ENCODE assay signal across 18 mouse cellular contexts in the genomic region with DNA sequence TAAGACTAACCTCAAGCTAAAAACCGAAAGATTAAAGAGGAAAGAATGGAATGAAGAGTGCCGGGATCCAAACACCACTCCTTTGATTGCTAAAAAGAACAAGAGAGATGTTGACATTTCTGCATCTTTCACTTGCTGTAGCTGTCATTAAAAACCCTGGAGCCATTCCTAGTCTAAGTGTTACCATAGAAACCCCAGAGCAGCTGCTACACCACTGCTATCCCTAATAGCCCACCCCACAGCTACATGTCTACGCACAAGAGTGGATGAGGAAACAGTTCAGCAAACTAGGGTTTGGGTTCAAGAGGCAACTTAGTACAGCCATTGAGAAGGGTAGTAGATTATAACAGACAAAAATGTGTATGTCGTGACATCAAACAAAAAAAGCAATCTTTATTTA. TPM values are rescaled to one million over a fixed set of nuclear protein-coding genes. Genes with fewer than 3 reads are reported as not detected.
DNase-seq lines count a peak whose midpoint lies in the region; ATAC-seq lines count a peak whose summit lies in the region.
"Had no signal": no experiment of that assay in that cellular context is flagged by ENCODE, and none has a peak within 500 bp of the region (broad histone marks: within the 10 kb centered on the region; RNA-seq: fewer than 3 reads in every experiment).

No protein-coding gene starts in this region.

- 40% methylated on average over 4 of the region's 4 CpGs for WGBS in forebrain, embryonic 13.5 days
- 48% methylated on average over 4 of the region's 4 CpGs for WGBS in hindbrain, embryonic 13.5 days
- 43% methylated on average over 4 of the region's 4 CpGs for WGBS in midbrain, embryonic 16.5 days

- peaks cover 5% of the 10 kb centered on the region; the same call in 1 of the 2 replicates for H3K36me3 ChIP-seq in forebrain, embryonic 13.5 days (ENCODE audit: poor library complexity, severe bottlenecking)
- H3K36me3 ChIP-seq in hindbrain, embryonic 13.5 days, result no peaks in the 10 kb centered on the region
- no peaks in the 10 kb centered on the region for H3K36me3 ChIP-seq in midbrain, embryonic 16.5 days (ENCODE audit: control insufficient read depth, insufficient read depth, low read length)
- H3K36me3 ChIP-seq: heart, embryonic 10.5 days; limb, embryonic 15.5 days had no signal

- no peak overlapping the region for H3K4me3 ChIP-seq in forebrain, embryonic 13.5 days
- no peak overlapping the region for H3K4me3 ChIP-seq in hindbrain, embryonic 13.5 days
- no peak overlapping the region for H3K4me3 ChIP-seq in midbrain, embryonic 16.5 days (ENCODE audit: low read depth, low read length)
- H3K4me3 ChIP-seq: heart, embryonic 10.5 days; limb, embryonic 15.5 days; megakaryocyte, embryonic 14.5 days had no signal

- DNase-seq in layer of hippocampus, adult 9-11 months, result peak; percentile 44
- DNase-seq in layer of hippocampus, adult 8-10 months (ENCODE audit: low spot score in 2 of 2), result no peak
- DNase-seq in thymus, adult 18-20 months, result no peak
- DNase-seq in thymus, postnatal 10 days (ENCODE audit: low spot score in 2 of 2), result no peak
- DNase-seq in liver, result no peak
- DNase-seq: adrenal gland, postnatal 25 days; cerebellum, postnatal 25 days; kidney, adult 2 months; kidney, postnatal 36 days; lung, adult 2 months; thymus, adult 2 months had no signal

- H3K9me3 ChIP-seq in forebrain, embryonic 13.5 days (replicated peaks), result no peaks in the 10 kb centered on the region
- no peaks in the 10 kb centered on the region for H3K9me3 ChIP-seq in hindbrain, embryonic 13.5 days
- no peaks in the 10 kb centered on the region for H3K9me3 ChIP-seq in midbrain, embryonic 16.5 days (replicated peaks; ENCODE audit: control insufficient read depth, low read length, poor library complexity, severe bottlenecking)
- H3K9me3 ChIP-seq: heart, embryonic 10.5 days; limb, embryonic 15.5 days; megakaryocyte, embryonic 14.5 days had no signal

- H3K27ac ChIP-seq in forebrain, embryonic 13.5 days, result no peak overlapping the region
- H3K27ac ChIP-seq in hindbrain, embryonic 13.5 days, result no peak overlapping the region
- no peak overlapping the region for H3K27ac ChIP-seq in midbrain, embryonic 16.5 days (ENCODE audit: low read length)
- H3K27ac ChIP-seq: heart, embryonic 10.5 days; limb, embryonic 15.5 days had no signal

- H3K4me1 ChIP-seq in forebrain, embryonic 13.5 days, result peaks cover 70% of the 10 kb centered on the region
- peaks cover 65% of the 10 kb centered on the region for H3K4me1 ChIP-seq in hindbrain, embryonic 13.5 days (replicated peaks)
- H3K4me1 ChIP-seq in midbrain, embryonic 16.5 days (ENCODE audit: control insufficient read depth, insufficient read depth, low read length), result peaks cover 40% of the 10 kb centered on the region

- peak; percentile 90 for ATAC-seq in forebrain, embryonic 13.5 days
- ATAC-seq in hindbrain, embryonic 13.5 days (ENCODE audit: low FRiP score), result peak; percentile 62; the same call in 1 of the 2 replicates
- peak; percentile 69 for ATAC-seq in midbrain, embryonic 16.5 days
- ATAC-seq: CD4-positive, CD25-positive, alpha-beta regulatory T cell, adult 4 months had no signal

- no peak overlapping the region; the same call in 1 of the 2 replicates for H3K4me2 ChIP-seq in forebrain, embryonic 13.5 days
- no peak overlapping the region for H3K4me2 ChIP-seq in hindbrain, embryonic 13.5 days
- H3K4me2 ChIP-seq in midbrain, embryonic 16.5 days (ENCODE audit: low read length), result no peak overlapping the region
- H3K4me2 ChIP-seq: limb, embryonic 15.5 days had no signal

- no peak overlapping the region for H3K9ac ChIP-seq in forebrain, embryonic 13.5 days
- no peak overlapping the region for H3K9ac ChIP-seq in hindbrain, embryonic 13.5 days
- no peak overlapping the region for H3K9ac ChIP-seq in midbrain, embryonic 16.5 days (ENCODE audit: low read depth, low read length)
- H3K9ac ChIP-seq: limb, embryonic 15.5 days had no signal

- H3K27me3 ChIP-seq in forebrain, embryonic 13.5 days, result no peaks in the 10 kb centered on the region
- H3K27me3 ChIP-seq in hindbrain, embryonic 13.5 days, result no peaks in the 10 kb centered on the region
- no peaks in the 10 kb centered on the region for H3K27me3 ChIP-seq in midbrain, embryonic 16.5 days (ENCODE audit: control insufficient read depth, insufficient read depth, low read depth, low read length)
- H3K27me3 ChIP-seq: limb, embryonic 15.5 days; megakaryocyte, embryonic 14.5 days had no signal

RNA-seq across cellular contexts. Expression of gene Dicer1, which starts 8.1 kb away (rescaled TPM):
- total RNA-seq in layer of hippocampus, adult 8-10 months (2022), result 10 to 100 TPM; 40.4 to 46.2 (median 43.4) TPM
- 52.0 and 52.1 TPM in 2 replicates for polyA plus RNA-seq in forebrain, embryonic 13.5 days (2015; fragmentation: Nextera tagmentation; extraction: Ambion mirVana)
- polyA plus RNA-seq in hindbrain, embryonic 13.5 days (2015; fragmentation: Nextera tagmentation; extraction: Ambion mirVana), result 53.1 and 55.1 TPM in 2 replicates
- polyA plus RNA-seq in midbrain, embryonic 16.5 days (2015; fragmentation: Nextera tagmentation; extraction: Ambion mirVana), result 31.3 and 41.2 TPM in 2 replicates
